Mouse (Mus musculus) hindbrain, postnatal 0 days (tissue): ENCODE results near the gene Ap2a1. TPM values are rescaled to one million over a fixed set of nuclear protein-coding genes. Genes with fewer than 3 reads are reported as not detected.

Source experiments
- ATAC-seq: fragments of 200-750 bp; cut with Nextera tagmentation; 2 replicates; pipeline ENCODE4 v1.8.0; 2017; ENCODE audit warnings: mild to moderate bottlenecking, moderate TSS enrichment, moderate library complexity
- DNase-seq: peaks from one replicate; pipeline ENCODE4 v3.0.0-alpha.2; 2015; ENCODE audit warnings: low spot score
- H3K27ac ChIP-seq: fragments of 300-500 bp; sonication (generic); 2 replicates; pipeline ENCODE4 v1.5.1; 2014; ENCODE audit warnings: mild to moderate bottlenecking
- H3K27me3 ChIP-seq: fragments of 300-500 bp; sonication (generic); 2 replicates; pipeline ENCODE4 v1.6.1; 2014; ENCODE audit warnings: low read length, mixed read lengths; ENCODE audit not compliant: insufficient read depth
- H3K36me3 ChIP-seq: fragments of 300-500 bp; sonication (generic); 2 replicates; pipeline ENCODE4 v1.6.1; 2014; ENCODE audit warnings: low read length, mixed read lengths; ENCODE audit not compliant: insufficient read depth
- H3K4me1 ChIP-seq: fragments of 300-500 bp; sonication (generic); 2 replicates; pipeline ENCODE4 v1.6.1; 2014; ENCODE audit warnings: antibody characterized with exemption, low read length, mixed read lengths; ENCODE audit not compliant: insufficient read depth
- H3K4me2 ChIP-seq: fragments of 300-500 bp; sonication (generic); 2 replicates; pipeline ENCODE4 v1.6.1; 2014; ENCODE audit warnings: low read depth, mild to moderate bottlenecking, low read length, moderate library complexity, mixed read lengths
- H3K4me3 ChIP-seq: fragments of 300-500 bp; sonication (generic); 2 replicates; pipeline ENCODE4 v1.5.1; 2014; ENCODE audit warnings: low read length
- H3K9ac ChIP-seq: fragments of 300-500 bp; sonication (generic); replicated peaks from 2 replicates; pipeline ENCODE4 v1.6.1; 2014; ENCODE audit warnings: mild to moderate bottlenecking, low read length, moderate library complexity, mixed read lengths
- H3K9me3 ChIP-seq: fragments of 300-500 bp; sonication (generic); 2 replicates; pipeline ENCODE4 v1.6.1; 2016; ENCODE audit warnings: low read length, mixed read lengths
- CTCF ChIP-seq: IDR thresholded peaks from 2 replicates; pipeline ENCODE4 v1.5.1; 2016; ENCODE audit warnings: antibody characterized with exemption, control low read depth, low read depth
- WGBS: fragments of 180-500 bp; shearing (Covaris S2); extraction: QIAGEN DNeasy Blood & Tissue Kit; methylation state at CpG from one replicate; pipeline ENCODE4 v1.1.7; 2014; 5-methylcytosine and 5-hydroxymethylcytosine counted together
- polyA plus RNA-seq: library from polyadenylated mRNA; unstranded; fragments of >200 nt; fragmentation: Nextera tagmentation; extraction: Ambion mirVana; gene quantifications from 2 replicates; pipeline ENCODE4 v1.2.1, GENCODE M21; 2015
- total RNA-seq: library from RNA; depleted of rRNA; stranded (reverse); fragments of >200 nt; gene quantifications from 2 replicates; pipeline ENCODE4 v1.2.3, GENCODE M21; 2014

The Ap2a1 gene
- total and polyA plus RNA-seq, 2 experiments from 2014 or later, result 115 to 255 TPM

DNA sequence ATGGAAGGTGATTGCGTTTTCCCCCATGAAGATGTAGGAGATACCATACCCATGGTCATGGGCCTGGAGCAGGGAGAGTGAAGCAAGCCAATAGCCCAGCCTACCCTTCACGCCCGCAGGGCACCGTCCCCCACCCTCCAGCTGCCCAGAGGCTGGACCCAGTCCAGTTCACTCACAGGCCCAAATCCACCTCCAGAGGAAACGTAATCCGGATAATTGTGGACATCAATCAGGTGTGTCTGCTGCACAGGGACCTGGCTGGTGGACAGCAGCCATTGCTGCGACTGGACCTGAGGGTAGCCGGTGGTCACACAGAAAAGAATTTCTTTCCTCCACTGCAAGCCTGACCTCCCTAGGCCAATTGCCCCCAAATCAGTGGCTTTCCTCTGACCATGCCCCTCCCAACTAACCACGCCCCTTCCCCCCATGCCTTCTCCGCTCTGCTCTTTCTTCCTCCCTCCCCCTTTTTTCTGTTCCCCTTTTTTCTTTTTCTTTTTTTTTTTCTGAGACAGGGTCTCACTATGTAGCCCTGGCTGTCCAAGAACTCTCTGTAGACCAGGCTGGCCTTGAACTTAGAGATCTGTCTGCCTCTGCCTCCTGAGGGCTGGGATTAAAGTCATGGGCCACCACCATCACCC, 30.7 kb upstream of the Ap2a1 start:
- ATAC-seq (no peak), DNase-seq (no peak)
- TF ChIP-seq CTCF, result no peak
- no peaks in the 10 kb centered on the region for H3K4me1 ChIP-seq
- peaks cover 16% of the 10 kb centered on the region for H3K36me3 ChIP-seq
- no peak overlapping the region for H3K4me3 ChIP-seq
- H3K4me2 ChIP-seq, result no peak overlapping the region
- no peak overlapping the region for H3K9ac ChIP-seq
- H3K27ac ChIP-seq, result no peak overlapping the region
- H3K9me3 ChIP-seq, result no peaks in the 10 kb centered on the region
- 84% methylated on average over 10 of the region's 10 CpGs for WGBS
- no peaks in the 10 kb centered on the region for H3K27me3 ChIP-seq

DNA sequence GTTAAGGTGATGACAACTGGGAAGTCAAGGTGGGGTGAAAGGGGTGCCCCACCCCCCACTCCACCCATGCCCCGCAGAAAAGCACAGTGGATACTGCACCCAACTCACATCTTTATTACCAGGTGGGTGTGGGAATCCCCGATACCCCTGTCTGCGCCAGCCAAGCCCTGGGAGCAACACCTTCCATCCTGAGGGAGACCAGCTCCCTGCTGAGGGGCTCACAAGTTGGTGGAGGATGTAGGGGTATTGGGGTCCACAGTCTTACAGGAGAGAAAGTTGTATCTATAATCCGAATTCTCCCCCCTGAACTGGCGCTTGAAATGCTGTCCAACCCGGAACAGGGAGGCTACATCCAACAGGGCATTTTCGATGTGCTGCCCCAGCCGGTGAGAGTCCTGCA, 30.0 kb upstream of the Ap2a1 start:
- no peaks in the 10 kb centered on the region for H3K9me3 ChIP-seq
- 89% methylated on average over 8 of the region's 8 CpGs for WGBS
- no peak overlapping the region for H3K4me2 ChIP-seq
- DNase-seq (no peak), ATAC-seq (no peak)
- peaks cover 16% of the 10 kb centered on the region for H3K36me3 ChIP-seq
- H3K4me1 ChIP-seq, result no peaks in the 10 kb centered on the region
- no peak overlapping the region for H3K4me3 ChIP-seq
- TF ChIP-seq CTCF, result no peak
- H3K9ac ChIP-seq, result no peak overlapping the region
- H3K27ac ChIP-seq, result no peak overlapping the region
- no peaks in the 10 kb centered on the region for H3K27me3 ChIP-seq

DNA sequence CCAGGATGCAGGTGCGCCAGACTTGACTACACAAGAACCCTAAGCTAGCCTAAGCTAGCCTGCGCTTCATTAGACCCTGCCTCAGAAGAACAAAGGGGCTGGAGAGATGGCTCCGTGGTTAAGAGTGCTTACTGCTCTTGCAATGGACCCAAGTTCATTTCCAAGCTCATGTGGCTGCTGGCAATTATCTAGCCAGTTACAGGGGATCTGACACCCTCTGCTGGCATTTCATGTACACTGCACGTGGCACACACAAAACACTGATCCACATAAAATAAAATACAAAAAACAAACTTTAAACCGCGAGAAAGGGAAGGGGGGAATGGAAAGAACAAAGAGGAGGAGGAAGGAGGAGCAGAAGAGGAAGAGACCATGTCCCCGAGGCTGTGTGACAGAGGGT, 28.9 kb upstream of the Ap2a1 start:
- no peaks in the 10 kb centered on the region for H3K9me3 ChIP-seq
- peak; percentile 82 for TF ChIP-seq CTCF
- H3K4me1 ChIP-seq, result no peaks in the 10 kb centered on the region
- H3K4me3 ChIP-seq, result no peak overlapping the region
- H3K9ac ChIP-seq, result no peak overlapping the region
- 0 out of 2 replicates have a peak, but pooled peaks have one; percentile 31 for ATAC-seq
- peak; percentile 78 for DNase-seq
- H3K27me3 ChIP-seq, result no peaks in the 10 kb centered on the region
- H3K4me2 ChIP-seq, result no peak overlapping the region
- WGBS, result 59% methylated on average over 7 of the region's 7 CpGs
- peaks cover 11% of the 10 kb centered on the region for H3K36me3 ChIP-seq
- H3K27ac ChIP-seq, result no peak overlapping the region

DNA sequence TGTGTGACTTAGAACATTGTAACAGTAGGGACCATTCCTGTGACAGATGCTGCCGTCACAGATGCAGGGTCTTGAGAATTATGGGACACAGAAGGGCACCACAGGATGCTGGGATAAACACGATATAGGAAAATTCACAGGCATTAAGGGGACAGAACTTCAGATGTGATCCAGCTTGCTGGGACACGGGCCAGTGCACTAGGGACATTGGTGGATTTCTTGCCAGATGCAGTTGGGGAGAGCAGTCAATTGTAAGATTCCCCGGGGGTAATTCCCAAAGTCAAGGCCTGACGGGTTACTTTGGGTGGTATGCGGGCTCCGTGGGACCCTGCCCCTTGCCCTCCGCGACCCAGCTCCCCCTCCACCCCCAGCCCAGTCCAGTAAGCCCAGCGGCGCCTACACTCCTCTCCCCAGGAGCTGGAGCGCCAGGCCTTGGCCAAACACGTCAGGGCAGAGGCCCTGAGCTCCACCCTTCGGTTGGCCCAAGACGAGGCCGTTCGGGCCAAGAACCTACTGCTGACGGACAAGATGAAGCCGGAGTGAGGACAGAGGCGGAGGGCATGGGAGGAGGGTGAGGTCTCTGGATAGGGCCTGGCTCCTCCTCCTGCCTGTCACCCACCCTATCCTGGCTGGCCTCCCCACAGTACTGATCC, 28.0 kb upstream of the Ap2a1 start:
- 65% methylated on average over 20 of the region's 20 CpGs for WGBS
- no peak for DNase-seq
- no peak for ATAC-seq
- TF ChIP-seq CTCF, result no peak
- H3K4me3 ChIP-seq, result no peak overlapping the region
- no peak overlapping the region for H3K9ac ChIP-seq
- H3K4me1 ChIP-seq, result 0 out of 2 replicates have a peak, but pooled peaks cover 3% of the 10 kb centered on the region
- H3K27me3 ChIP-seq, result no peaks in the 10 kb centered on the region
- no peaks in the 10 kb centered on the region for H3K9me3 ChIP-seq
- H3K4me2 ChIP-seq, result no peak overlapping the region
- H3K36me3 ChIP-seq, result peaks cover 11% of the 10 kb centered on the region
- H3K27ac ChIP-seq, result peak overlapping the region; percentile 28; the same call in 1 of the 2 replicates

DNA sequence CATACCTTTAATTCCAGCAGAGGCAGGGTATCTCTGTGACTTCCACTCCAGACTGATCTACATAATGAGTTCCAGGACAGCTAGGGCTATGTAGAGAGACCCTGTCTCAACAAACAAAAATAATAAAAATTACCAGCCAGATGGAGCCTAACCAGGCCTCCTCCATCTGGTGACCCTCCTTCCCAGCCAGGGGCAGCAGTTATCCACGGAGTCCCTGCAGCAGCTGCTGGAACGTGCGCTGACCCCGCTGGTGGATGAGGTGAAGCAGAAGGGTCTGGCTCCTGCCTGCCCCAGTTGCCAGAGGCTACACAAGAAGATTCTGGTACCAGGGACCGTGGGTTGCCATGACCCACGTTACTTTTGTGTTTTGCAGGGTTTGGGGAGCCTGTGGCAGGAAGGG, 27.0 kb upstream of the Ap2a1 start:
- Histone ChIP-seq H3K27me3 (peaks cover 6% of the 10 kb centered on the region), H3K4me1 (0 out of 2 replicates have a peak, but pooled peaks cover 6% of the 10 kb centered on the region), H3K36me3 (peaks cover 6% of the 10 kb centered on the region), H3K9me3 (no peaks in the 10 kb centered on the region), H3K4me3 (no peak overlapping the region), H3K9ac (no peak overlapping the region), H3K4me2 (no peak overlapping the region), H3K27ac (no peak overlapping the region)
- ATAC-seq, result no peak
- DNase-seq, result no peak
- TF ChIP-seq CTCF, result no peak
- whole genome bisulfite sequencing, result 47% methylated on average over 6 of the region's 6 CpGs

DNA sequence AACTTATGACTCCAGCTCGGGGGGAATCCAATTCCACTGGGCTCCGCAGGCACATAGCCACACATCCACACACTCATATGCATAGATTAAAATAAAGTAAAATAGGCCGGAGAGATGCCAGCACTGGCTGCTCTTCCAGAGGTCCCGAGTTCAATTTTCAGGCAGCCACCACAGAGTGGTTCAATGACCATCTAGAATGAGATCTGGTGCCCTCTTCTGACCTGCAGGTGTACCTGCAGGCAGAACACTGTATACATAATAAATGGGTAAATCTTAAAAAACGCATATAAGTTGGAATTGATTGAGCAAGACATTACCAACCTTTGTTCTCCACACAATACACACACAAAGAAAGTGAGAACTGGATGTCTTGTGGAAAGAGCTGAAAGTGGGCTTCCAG, 26.3 kb upstream of the Ap2a1 start:
- Histone ChIP-seq H3K4me1 (0 out of 2 replicates have a peak, but pooled peaks cover 6% of the 10 kb centered on the region), H3K4me2 (no peak overlapping the region), H3K9ac (no peak overlapping the region), H3K4me3 (no peak overlapping the region), H3K27ac (no peak overlapping the region), H3K27me3 (peaks cover 6% of the 10 kb centered on the region), H3K9me3 (no peaks in the 10 kb centered on the region), H3K36me3 (no peaks in the 10 kb centered on the region; the same call in 1 of the 2 replicates)
- ATAC-seq (no peak), DNase-seq (peak; percentile 59)
- TF ChIP-seq CTCF, result peak; percentile 64
- 59% methylated on average over 5 of the region's 5 CpGs for WGBS
